Mouse (Mus musculus) G1E (cell line): ENCODE results near the gene Nkd2.

Experiments used
- CTCF ChIP-seq: IDR thresholded peaks from 2 replicates; pipeline ENCODE4 v1.5.1; 2012; ENCODE audit warnings: low read depth, low read length, inconsistent platforms, mixed read lengths
- TAL1 ChIP-seq: conservative IDR thresholded peaks from 2 replicates; pipeline ENCODE4 v1.6.1; 2012; ENCODE audit warnings: low read depth, low read length, inconsistent platforms, mixed read lengths

- no peak for TF ChIP-seq CTCF
- no peak for TF ChIP-seq TAL1
Observed at GRCm38 (mm10) chr13:73885656-73886055, 38.2 kb upstream of the Nkd2 start.
